Mouse (Mus musculus) intestine, embryonic 16.5 days (tissue): ENCODE data around the gene Lpin3. TPM values are rescaled to one million over a fixed set of nuclear protein-coding genes. Genes with fewer than 3 reads are reported as not detected.

Experiments
- ATAC-seq: fragments of 200-750 bp; cut with Nextera tagmentation; 2 replicates; pipeline ENCODE4 v1.8.0; 2017; ENCODE audit warnings: moderate TSS enrichment, moderate library complexity
- H3K27ac ChIP-seq: fragments of 300-500 bp; sonication (generic); 2 replicates; pipeline ENCODE4 v1.5.1; 2014; ENCODE audit warnings: mild to moderate bottlenecking, low read length
- H3K27me3 ChIP-seq: fragments of 300-500 bp; sonication (generic); replicated peaks from 2 replicates; pipeline ENCODE4 v1.6.1; 2014; ENCODE audit warnings: low read length, control low read depth, mixed read lengths; ENCODE audit not compliant: control insufficient read depth, insufficient read depth
- H3K36me3 ChIP-seq: fragments of 300-500 bp; sonication (generic); 2 replicates; pipeline ENCODE4 v1.6.1; 2014; ENCODE audit warnings: low read length, control low read depth; ENCODE audit not compliant: control insufficient read depth, insufficient read depth
- H3K4me1 ChIP-seq: fragments of 300-500 bp; sonication (generic); 2 replicates; pipeline ENCODE4 v1.6.1; 2014; ENCODE audit warnings: low read length, control low read depth, mixed read lengths; ENCODE audit not compliant: control insufficient read depth, insufficient read depth
- H3K4me2 ChIP-seq: fragments of 300-500 bp; sonication (generic); 2 replicates; pipeline ENCODE4 v1.6.1; 2014; ENCODE audit warnings: low read depth, low read length, control low read depth
- H3K4me3 ChIP-seq: fragments of 300-500 bp; sonication (generic); 2 replicates; pipeline ENCODE4 v1.5.1; 2014; ENCODE audit warnings: mild to moderate bottlenecking, low read length
- H3K9ac ChIP-seq: fragments of 300-500 bp; sonication (generic); 2 replicates; pipeline ENCODE4 v1.6.1; 2014; ENCODE audit warnings: low read depth, low read length
- H3K9me3 ChIP-seq: fragments of 300-500 bp; sonication (generic); 2 replicates; pipeline ENCODE4 v1.6.1; 2016; ENCODE audit warnings: low read length, control low read depth; ENCODE audit not compliant: control insufficient read depth
- WGBS: fragments of 180-500 bp; shearing (Covaris S2); extraction: QIAGEN DNeasy Blood & Tissue Kit; methylation state at CpG from one replicate; pipeline ENCODE4 v1.1.7; 2014; 5-methylcytosine and 5-hydroxymethylcytosine counted together
- polyA plus RNA-seq: library from polyadenylated mRNA; unstranded; fragments of >200 nt; fragmentation: Nextera tagmentation; extraction: Ambion mirVana; gene quantifications from 2 replicates; pipeline ENCODE4 v1.2.1, GENCODE M21; 2015

The Lpin3 gene
- polyA plus RNA-seq, 1 experiment from 2014 or later: 11.9 TPM

- Histone ChIP-seq H3K4me1 (peaks cover 3% of the 10 kb centered on the region; the same call in 1 of the 2 replicates), H3K4me3 (no peak overlapping the region), H3K9ac (no peak overlapping the region), H3K9me3 (no peaks in the 10 kb centered on the region), H3K27ac (no peak overlapping the region), H3K27me3 (no peaks in the 10 kb centered on the region), H3K36me3 (no peaks in the 10 kb centered on the region), H3K4me2 (no peak overlapping the region)
- ATAC-seq: no peak
- WGBS: 65% methylated on average over 8 of the region's 8 CpGs
Measured at GRCm38 (mm10) chr2:160918154-160918929, 37.9 kb downstream of the Lpin3 start.

GRCm38 (mm10) chr2:160918930-160919215 is 38.4 kb downstream of the Lpin3 start:
- 79% methylated on average over 2 of the region's 2 CpGs for WGBS

GRCm38 (mm10) chr2:160921285-160921684 is 40.8 kb downstream of the Lpin3 start:
- H3K4me3 ChIP-seq: no peak overlapping the region
- no peaks in the 10 kb centered on the region for H3K9me3 ChIP-seq
- no peaks in the 10 kb centered on the region for H3K27me3 ChIP-seq
- no peaks in the 10 kb centered on the region for H3K36me3 ChIP-seq
- ATAC-seq: no peak
- no peak overlapping the region for H3K4me2 ChIP-seq
- H3K9ac ChIP-seq: no peak overlapping the region
- H3K4me1 ChIP-seq: no peaks in the 10 kb centered on the region
- no peak overlapping the region for H3K27ac ChIP-seq
- WGBS: 56% methylated on average over 7 of the region's 7 CpGs

More at GRCm38 (mm10) chr2:160918930-160919215, 38.4 kb downstream of the Lpin3 start:
- Histone ChIP-seq H3K4me2 (no peak overlapping the region), H3K9ac (no peak overlapping the region), H3K4me3 (no peak overlapping the region), H3K27me3 (no peaks in the 10 kb centered on the region), H3K27ac (no peak overlapping the region), H3K9me3 (no peaks in the 10 kb centered on the region), H3K4me1 (peaks cover 3% of the 10 kb centered on the region; the same call in 1 of the 2 replicates), H3K36me3 (no peaks in the 10 kb centered on the region)
- no peak for ATAC-seq

- H3K9ac ChIP-seq: no peak overlapping the region
- H3K9me3 ChIP-seq: no peaks in the 10 kb centered on the region
- H3K4me2 ChIP-seq: no peak overlapping the region
- no peak for ATAC-seq
- H3K4me3 ChIP-seq: no peak overlapping the region
- 68% methylated on average over 9 of the region's 9 CpGs for WGBS
- H3K36me3 ChIP-seq: no peaks in the 10 kb centered on the region
- H3K27ac ChIP-seq: no peak overlapping the region
- H3K4me1 ChIP-seq: no peaks in the 10 kb centered on the region
- no peaks in the 10 kb centered on the region for H3K27me3 ChIP-seq
Measured at GRCm38 (mm10) chr2:160925203-160925602, 44.7 kb downstream of the Lpin3 start.

GRCm38 (mm10) chr2:160931378-160931777 is 50.9 kb downstream of the Lpin3 start:
- H3K36me3 ChIP-seq: no peaks in the 10 kb centered on the region
- no peaks in the 10 kb centered on the region for H3K4me1 ChIP-seq
- ATAC-seq: no peak
- H3K4me2 ChIP-seq: no peak overlapping the region
- H3K4me3 ChIP-seq: no peak overlapping the region
- H3K9me3 ChIP-seq: no peaks in the 10 kb centered on the region
- H3K9ac ChIP-seq: no peak overlapping the region
- WGBS: 94% methylated on average over 5 of the region's 5 CpGs
- H3K27me3 ChIP-seq: no peaks in the 10 kb centered on the region
- no peak overlapping the region for H3K27ac ChIP-seq

GRCm38 (mm10) chr2:160932325-160932724 is 51.9 kb downstream of the Lpin3 start:
- Histone ChIP-seq H3K27me3 (no peaks in the 10 kb centered on the region), H3K4me2 (no peak overlapping the region), H3K9me3 (no peaks in the 10 kb centered on the region), H3K4me1 (no peaks in the 10 kb centered on the region), H3K36me3 (no peaks in the 10 kb centered on the region), H3K27ac (no peak overlapping the region), H3K4me3 (no peak overlapping the region), H3K9ac (no peak overlapping the region)
- WGBS: 54% methylated on average over 8 of the region's 8 CpGs
- ATAC-seq: no peak

- no peak overlapping the region for H3K9ac ChIP-seq
- H3K27me3 ChIP-seq: no peaks in the 10 kb centered on the region
- WGBS: 57% methylated on average over 3 of the region's 3 CpGs
- no peaks in the 10 kb centered on the region for H3K36me3 ChIP-seq
- no peaks in the 10 kb centered on the region for H3K4me1 ChIP-seq
- H3K4me3 ChIP-seq: no peak overlapping the region
- ATAC-seq: no peak
- H3K27ac ChIP-seq: no peak overlapping the region
- H3K4me2 ChIP-seq: no peak overlapping the region
- no peaks in the 10 kb centered on the region for H3K9me3 ChIP-seq
Measured at GRCm38 (mm10) chr2:160932981-160933380, 52.5 kb downstream of the Lpin3 start.

- WGBS: 63% methylated on average over 5 of the region's 5 CpGs
- H3K36me3 ChIP-seq: no peaks in the 10 kb centered on the region
- no peak for ATAC-seq
- no peaks in the 10 kb centered on the region for H3K27me3 ChIP-seq
- H3K4me2 ChIP-seq: no peak overlapping the region
- no peak overlapping the region for H3K27ac ChIP-seq
- H3K4me1 ChIP-seq: no peaks in the 10 kb centered on the region
- H3K9ac ChIP-seq: no peak overlapping the region
- H3K4me3 ChIP-seq: no peak overlapping the region
- no peaks in the 10 kb centered on the region for H3K9me3 ChIP-seq
Measured at GRCm38 (mm10) chr2:160933890-160934289, 53.4 kb downstream of the Lpin3 start.

GRCm38 (mm10) chr2:160934451-160934850 is 54.0 kb downstream of the Lpin3 start:
- Histone ChIP-seq H3K9me3 (no peaks in the 10 kb centered on the region), H3K27ac (no peak overlapping the region), H3K27me3 (no peaks in the 10 kb centered on the region), H3K4me2 (no peak overlapping the region), H3K9ac (no peak overlapping the region), H3K4me3 (no peak overlapping the region), H3K36me3 (no peaks in the 10 kb centered on the region), H3K4me1 (no peaks in the 10 kb centered on the region)
- WGBS: 75% methylated on average over 4 of the region's 4 CpGs
- ATAC-seq: no peak
